ENCODE assay signal across 12 mouse cellular contexts in genomic region chr15:79038331-79038730, GRCm38 (mm10). TPM values are rescaled to one million over a fixed set of nuclear protein-coding genes. Genes with fewer than 3 reads are reported as not detected.
DNase-seq lines count a peak whose midpoint lies in the region; ATAC-seq and TF ChIP-seq lines count a peak whose summit lies in the region.
"Had no signal": no experiment of that assay in that cellular context is flagged by ENCODE, and none has a peak within 500 bp of the region (broad histone marks: within the 10 kb centered on the region; RNA-seq: fewer than 3 reads in every experiment).

No protein-coding gene starts in this region.

- DNase-seq in heart, embryonic 10.5 days (ENCODE audit: low spot score) = no peak
- DNase-seq in kidney, postnatal 25 days = no peak
- no peak for DNase-seq in cerebellum, postnatal 25 days
- DNase-seq in lung, adult 2 months = no peak

- H3K9me3 ChIP-seq in heart, embryonic 11.5 days (replicated peaks; ENCODE audit: control insufficient read depth, low read length) = no peaks in the 10 kb centered on the region
- H3K9me3 ChIP-seq in heart, embryonic 10.5 days = no peaks in the 10 kb centered on the region
- no peaks in the 10 kb centered on the region for H3K9me3 ChIP-seq in kidney, embryonic 15.5 days (replicated peaks)
- H3K9me3 ChIP-seq in embryonic facial prominence, embryonic 15.5 days (replicated peaks) = no peaks in the 10 kb centered on the region
- H3K9me3 ChIP-seq in liver, embryonic 16.5 days (replicated peaks; ENCODE audit: control insufficient read depth, low read length) = no peaks in the 10 kb centered on the region
- H3K9me3 ChIP-seq: midbrain, embryonic 12.5 days had no signal

- 66% methylated on average over 10 of the region's 10 CpGs for WGBS in heart, embryonic 11.5 days (ENCODE audit: insufficient replicate concordance)
- WGBS in heart, embryonic 10.5 days = 63% methylated on average over 10 of the region's 10 CpGs
- 76% methylated on average over 10 of the region's 10 CpGs for WGBS in kidney, embryonic 15.5 days
- WGBS in embryonic facial prominence, embryonic 15.5 days = 66% methylated on average over 10 of the region's 10 CpGs
- 58% methylated on average over 10 of the region's 10 CpGs for WGBS in liver, embryonic 16.5 days (ENCODE audit: insufficient replicate concordance)
- 80% methylated on average over 10 of the region's 10 CpGs for WGBS in lung, adult 2 months

- H3K4me3 ChIP-seq in heart, embryonic 11.5 days (ENCODE audit: low read depth, low read length) = no peak overlapping the region
- no peak overlapping the region for H3K4me3 ChIP-seq in heart, embryonic 10.5 days
- no peak overlapping the region for H3K4me3 ChIP-seq in kidney, embryonic 15.5 days (replicated peaks)
- H3K4me3 ChIP-seq in embryonic facial prominence, embryonic 15.5 days (replicated peaks) = no peak overlapping the region
- no peak overlapping the region for H3K4me3 ChIP-seq in liver, embryonic 16.5 days (ENCODE audit: low read depth, low read length)
- no peak overlapping the region for H3K4me3 ChIP-seq in lung, adult 2 months (replicated peaks; ENCODE audit: extremely low read depth, low read depth, low read length)
- H3K4me3 ChIP-seq: midbrain, embryonic 12.5 days had no signal

- peak overlapping the region; percentile 49 for H3K4me2 ChIP-seq in heart, embryonic 11.5 days
- no peak overlapping the region; the same call in 1 of the 2 replicates for H3K4me2 ChIP-seq in kidney, embryonic 15.5 days
- 0 out of 2 replicates have a peak overlapping the region, but pooled peaks have one; percentile 17 for H3K4me2 ChIP-seq in embryonic facial prominence, embryonic 15.5 days (replicated peaks)
- H3K4me2 ChIP-seq in liver, embryonic 16.5 days (ENCODE audit: low read depth, low read length) = peak overlapping the region; percentile 57; the same call in 1 of the 2 replicates
- H3K4me2 ChIP-seq: midbrain, embryonic 12.5 days had no signal

- H3K36me3 ChIP-seq in heart, embryonic 11.5 days (ENCODE audit: control insufficient read depth, insufficient read depth, low read length) = no peaks in the 10 kb centered on the region
- peaks cover 16% of the 10 kb centered on the region for H3K36me3 ChIP-seq in heart, embryonic 10.5 days
- peaks cover 32% of the 10 kb centered on the region for H3K36me3 ChIP-seq in kidney, embryonic 15.5 days
- H3K36me3 ChIP-seq in embryonic facial prominence, embryonic 15.5 days = peaks cover 30% of the 10 kb centered on the region
- no peaks in the 10 kb centered on the region for H3K36me3 ChIP-seq in liver, embryonic 16.5 days (ENCODE audit: control insufficient read depth, insufficient read depth)
- H3K36me3 ChIP-seq: G1E had no signal

- no peak overlapping the region for H3K9ac ChIP-seq in heart, embryonic 11.5 days (ENCODE audit: low read depth, low read length)
- no peak overlapping the region for H3K9ac ChIP-seq in kidney, embryonic 15.5 days
- no peak overlapping the region for H3K9ac ChIP-seq in embryonic facial prominence, embryonic 15.5 days
- no peak overlapping the region for H3K9ac ChIP-seq in liver, embryonic 16.5 days (ENCODE audit: low read depth, low read length)
- H3K9ac ChIP-seq: midbrain, embryonic 12.5 days had no signal

- ATAC-seq in heart, embryonic 11.5 days (replicated peaks; ENCODE audit: insufficient number of reproducible peaks, low FRiP score, low TSS enrichment) = no peak
- no peak for ATAC-seq in kidney, embryonic 15.5 days (replicated peaks; ENCODE audit: low FRiP score)
- ATAC-seq in embryonic facial prominence, embryonic 15.5 days (ENCODE audit: insufficient number of reproducible peaks, low FRiP score, low TSS enrichment, low read depth) = no peak
- ATAC-seq in liver, embryonic 16.5 days (ENCODE audit: low read depth) = no peak
- ATAC-seq: forebrain, embryonic 16.5 days had no signal

- H3K4me1 ChIP-seq in heart, embryonic 11.5 days (ENCODE audit: control insufficient read depth, insufficient read depth, low read length) = peaks cover 17% of the 10 kb centered on the region
- H3K4me1 ChIP-seq in heart, embryonic 10.5 days = peaks cover 36% of the 10 kb centered on the region
- peaks cover 44% of the 10 kb centered on the region for H3K4me1 ChIP-seq in kidney, embryonic 15.5 days
- peaks cover 43% of the 10 kb centered on the region for H3K4me1 ChIP-seq in embryonic facial prominence, embryonic 15.5 days
- peaks cover 23% of the 10 kb centered on the region for H3K4me1 ChIP-seq in liver, embryonic 16.5 days (ENCODE audit: control insufficient read depth, low read depth, low read length)
- H3K4me1 ChIP-seq in lung, adult 2 months (ENCODE audit: control insufficient read depth, insufficient read depth, low read length) = no peaks in the 10 kb centered on the region

- H3K27ac ChIP-seq in heart, embryonic 11.5 days (ENCODE audit: low read depth, low read length) = no peak overlapping the region
- H3K27ac ChIP-seq in heart, embryonic 10.5 days = no peak overlapping the region
- peak overlapping the region; percentile 61; the same call in 1 of the 2 replicates for H3K27ac ChIP-seq in kidney, embryonic 15.5 days
- no peak overlapping the region for H3K27ac ChIP-seq in embryonic facial prominence, embryonic 15.5 days (replicated peaks)
- no peak overlapping the region for H3K27ac ChIP-seq in liver, embryonic 16.5 days (ENCODE audit: low read length)
- H3K27ac ChIP-seq: midbrain, embryonic 12.5 days had no signal

- TF ChIP-seq POLR2A in lung, adult 2 months (IDR thresholded peaks at IDR 0.05; ENCODE audit: borderline replicate concordance, extremely low read depth, low read depth, low read length) = no peak

- H3K27me3 ChIP-seq in heart, embryonic 11.5 days (ENCODE audit: control insufficient read depth, insufficient read depth, low read length) = peaks cover 47% of the 10 kb centered on the region
- H3K27me3 ChIP-seq in heart, embryonic 10.5 days (ENCODE audit: insufficient read depth, poor library complexity, severe bottlenecking) = peaks cover 63% of the 10 kb centered on the region
- H3K27me3 ChIP-seq in kidney, embryonic 15.5 days = peaks cover 38% of the 10 kb centered on the region
- peaks cover 33% of the 10 kb centered on the region for H3K27me3 ChIP-seq in embryonic facial prominence, embryonic 15.5 days
- peaks cover 25% of the 10 kb centered on the region for H3K27me3 ChIP-seq in liver, embryonic 16.5 days (ENCODE audit: control insufficient read depth, insufficient read depth, low read depth, low read length)

- TF ChIP-seq CTCF in lung, adult 2 months (IDR thresholded peaks at IDR 0.05; ENCODE audit: insufficient read depth, low read length) = no peak

RNA-seq across cellular contexts. Expression of gene Galr3, which starts 3.4 kb away (rescaled TPM):
- not detected in 2 replicates for polyA plus RNA-seq in heart, embryonic 11.5 days (2014; fragmentation: Nextera tagmentation; extraction: Ambion mirVana)
- polyA plus RNA-seq in heart, embryonic 10.5 days (2016; fragmentation: Nextera tagmentation; extraction: Ambion mirVana) = 0.26 TPM in 1 of 2 replicates, not detected in the other
- polyA plus RNA-seq in kidney, embryonic 15.5 days (2015; fragmentation: Nextera tagmentation; extraction: Ambion mirVana) = 0.12 and 0.30 TPM in 2 replicates
- 0.14 and 0.37 TPM in 2 replicates for polyA plus RNA-seq in embryonic facial prominence, embryonic 15.5 days (2015; fragmentation: Nextera tagmentation; extraction: Ambion mirVana)
- polyA plus RNA-seq in liver, embryonic 16.5 days (2015; fragmentation: Nextera tagmentation; extraction: Ambion mirVana) = 0.20 TPM in 1 of 2 replicates, not detected in the other
- polyA plus RNA-seq in lung, adult 2 months (2012; rRNA removed) = 1.3 and 1.8 TPM in 2 replicates
- polyA plus RNA-seq: forebrain, embryonic 16.5 days; G1E; midbrain, embryonic 12.5 days; neural tube, embryonic 11.5 days had no signal

RNA-seq across cellular contexts. Expression of gene H1f0, which starts 10.1 kb away (rescaled TPM):
- 74.6 and 178 TPM in 2 replicates for polyA plus RNA-seq in heart, embryonic 11.5 days (2014; fragmentation: Nextera tagmentation; extraction: Ambion mirVana)
- polyA plus RNA-seq in heart, embryonic 10.5 days (2016; fragmentation: Nextera tagmentation; extraction: Ambion mirVana) = 195 and 250 TPM in 2 replicates
- polyA plus RNA-seq in kidney, embryonic 15.5 days (2015; fragmentation: Nextera tagmentation; extraction: Ambion mirVana) = 513 and 545 TPM in 2 replicates
- 553 and 582 TPM in 2 replicates for polyA plus RNA-seq in embryonic facial prominence, embryonic 15.5 days (2015; fragmentation: Nextera tagmentation; extraction: Ambion mirVana)
- 134 and 136 TPM in 2 replicates for polyA plus RNA-seq in liver, embryonic 16.5 days (2015; fragmentation: Nextera tagmentation; extraction: Ambion mirVana)
- polyA plus RNA-seq in lung, adult 2 months (2012; rRNA removed) = 92.0 and 112 TPM in 2 replicates

RNA-seq across cellular contexts. Expression of gene Ankrd54, which starts 24.4 kb away (rescaled TPM):
- 28.2 and 28.7 TPM in 2 replicates for polyA plus RNA-seq in heart, embryonic 11.5 days (2014; fragmentation: Nextera tagmentation; extraction: Ambion mirVana)
- 34.8 and 48.7 TPM in 2 replicates for polyA plus RNA-seq in heart, embryonic 10.5 days (2016; fragmentation: Nextera tagmentation; extraction: Ambion mirVana)
- polyA plus RNA-seq in kidney, embryonic 15.5 days (2015; fragmentation: Nextera tagmentation; extraction: Ambion mirVana) = 47.7 and 56.3 TPM in 2 replicates
- 58.7 and 71.7 TPM in 2 replicates for polyA plus RNA-seq in embryonic facial prominence, embryonic 15.5 days (2015; fragmentation: Nextera tagmentation; extraction: Ambion mirVana)
- polyA plus RNA-seq in liver, embryonic 16.5 days (2015; fragmentation: Nextera tagmentation; extraction: Ambion mirVana) = 36.7 and 40.9 TPM in 2 replicates
- polyA plus RNA-seq in lung, adult 2 months (2012; rRNA removed) = 60.7 and 67.3 TPM in 2 replicates

RNA-seq across cellular contexts. Expression of gene Eif3l, which starts 36.6 kb away (rescaled TPM):
- 166 and 189 TPM in 2 replicates for polyA plus RNA-seq in heart, embryonic 11.5 days (2014; fragmentation: Nextera tagmentation; extraction: Ambion mirVana)
- polyA plus RNA-seq in heart, embryonic 10.5 days (2016; fragmentation: Nextera tagmentation; extraction: Ambion mirVana) = 201 and 226 TPM in 2 replicates
- 243 and 247 TPM in 2 replicates for polyA plus RNA-seq in kidney, embryonic 15.5 days (2015; fragmentation: Nextera tagmentation; extraction: Ambion mirVana)
- polyA plus RNA-seq in embryonic facial prominence, embryonic 15.5 days (2015; fragmentation: Nextera tagmentation; extraction: Ambion mirVana) = 197 and 205 TPM in 2 replicates
- polyA plus RNA-seq in liver, embryonic 16.5 days (2015; fragmentation: Nextera tagmentation; extraction: Ambion mirVana) = 107 and 109 TPM in 2 replicates
- 81.2 and 105 TPM in 2 replicates for polyA plus RNA-seq in lung, adult 2 months (2012; rRNA removed)
